Mouse (Mus musculus): ENCODE data around the gene Nek2. TPM values are rescaled to one million over a fixed set of nuclear protein-coding genes. Genes with fewer than 3 reads are reported as not detected.

Nek2 gene
- polyA plus RNA-seq, 1 experiment from 2014 or later, result 22.7 TPM

DNA sequence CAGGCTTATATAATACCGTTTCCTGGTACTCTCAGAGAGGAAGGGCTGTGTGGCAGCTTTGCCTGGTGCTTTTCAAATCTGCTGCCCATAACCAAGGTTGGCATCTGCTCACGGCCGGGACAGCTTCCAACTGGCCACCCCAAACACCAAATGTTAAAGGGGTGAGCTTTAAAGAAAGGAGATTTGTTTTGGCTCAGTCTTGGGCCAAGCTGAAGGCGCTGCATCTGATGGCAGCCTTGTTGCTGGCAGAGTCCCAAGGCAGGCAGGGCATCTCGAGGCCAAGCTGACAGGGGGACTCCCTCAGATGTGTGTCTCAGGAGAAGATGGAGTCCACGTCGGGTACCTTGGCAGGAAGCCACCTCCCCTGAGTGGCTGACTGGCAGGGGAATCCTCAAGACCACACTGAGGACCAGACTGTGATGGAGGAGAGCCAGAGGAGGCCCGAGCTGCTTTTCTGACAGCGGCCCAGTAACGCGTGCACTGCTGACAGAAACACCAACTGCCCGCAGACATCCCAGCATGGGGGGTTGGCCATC lies 12.5 kb upstream of the Nek2 start:
- H3K4me3 ChIP-seq (ENCODE audit: low read depth, low read length), result no peak overlapping the region
- no peaks in the 10 kb centered on the region for H3K27me3 ChIP-seq (replicated peaks; ENCODE audit: control insufficient read depth, insufficient read depth, low read length)
- H3K9ac ChIP-seq (ENCODE audit: low read length), result no peak overlapping the region
- H3K4me1 ChIP-seq (ENCODE audit: control insufficient read depth, insufficient read depth, low read length), result peaks cover 3% of the 10 kb centered on the region; the same call in 1 of the 2 replicates
- H3K9me3 ChIP-seq (replicated peaks; ENCODE audit: control insufficient read depth, low read length), result 0 out of 2 replicates have a peak, but pooled peaks cover 2% of the 10 kb centered on the region
- WGBS, result 45% methylated on average over 12 of the region's 12 CpGs
- no peaks in the 10 kb centered on the region for H3K36me3 ChIP-seq (ENCODE audit: control insufficient read depth, insufficient read depth, low read length)
- H3K27ac ChIP-seq (ENCODE audit: low read depth, low read length), result peak overlapping the region; percentile 52
- ATAC-seq (peak; percentile 95), DNase-seq (ENCODE audit: low spot score) (peak; percentile 92)
- no peak overlapping the region for H3K4me2 ChIP-seq (ENCODE audit: low read length)

DNA sequence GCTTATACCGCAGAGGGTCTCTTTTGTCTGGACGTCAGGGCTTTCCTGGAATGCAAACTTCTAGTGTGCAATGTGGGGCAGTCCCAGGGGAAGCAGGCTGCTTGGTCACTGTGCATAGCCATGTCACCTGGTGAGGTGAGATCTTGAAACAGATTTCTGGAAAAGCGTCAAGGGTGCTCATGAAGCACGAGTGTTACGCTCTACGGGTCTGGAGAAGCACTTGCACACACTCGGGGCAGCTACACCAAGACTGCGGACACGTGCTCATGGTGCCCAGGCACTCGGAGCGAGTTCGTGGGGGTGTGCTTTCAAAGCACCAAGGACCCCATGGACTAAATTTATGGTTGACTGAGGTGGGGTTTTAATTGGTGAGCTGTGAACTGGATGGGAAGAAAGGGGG lies 9.5 kb upstream of the Nek2 start:
- DNase-seq (ENCODE audit: low spot score) (no peak), ATAC-seq (no peak)
- H3K36me3 ChIP-seq (ENCODE audit: control insufficient read depth, insufficient read depth, low read length), result no peaks in the 10 kb centered on the region
- H3K4me3 ChIP-seq (ENCODE audit: low read depth, low read length), result no peak overlapping the region
- H3K4me2 ChIP-seq (ENCODE audit: low read length), result no peak overlapping the region
- H3K27ac ChIP-seq (ENCODE audit: low read depth, low read length), result no peak overlapping the region
- H3K9me3 ChIP-seq (replicated peaks; ENCODE audit: control insufficient read depth, low read length), result 0 out of 2 replicates have a peak, but pooled peaks cover 1% of the 10 kb centered on the region
- H3K9ac ChIP-seq (ENCODE audit: low read length), result no peak overlapping the region
- H3K27me3 ChIP-seq (replicated peaks; ENCODE audit: control insufficient read depth, insufficient read depth, low read length), result no peaks in the 10 kb centered on the region
- peaks cover 3% of the 10 kb centered on the region; the same call in 1 of the 2 replicates for H3K4me1 ChIP-seq (ENCODE audit: control insufficient read depth, insufficient read depth, low read length)
- WGBS, result 91% methylated on average over 12 of the region's 12 CpGs

DNA sequence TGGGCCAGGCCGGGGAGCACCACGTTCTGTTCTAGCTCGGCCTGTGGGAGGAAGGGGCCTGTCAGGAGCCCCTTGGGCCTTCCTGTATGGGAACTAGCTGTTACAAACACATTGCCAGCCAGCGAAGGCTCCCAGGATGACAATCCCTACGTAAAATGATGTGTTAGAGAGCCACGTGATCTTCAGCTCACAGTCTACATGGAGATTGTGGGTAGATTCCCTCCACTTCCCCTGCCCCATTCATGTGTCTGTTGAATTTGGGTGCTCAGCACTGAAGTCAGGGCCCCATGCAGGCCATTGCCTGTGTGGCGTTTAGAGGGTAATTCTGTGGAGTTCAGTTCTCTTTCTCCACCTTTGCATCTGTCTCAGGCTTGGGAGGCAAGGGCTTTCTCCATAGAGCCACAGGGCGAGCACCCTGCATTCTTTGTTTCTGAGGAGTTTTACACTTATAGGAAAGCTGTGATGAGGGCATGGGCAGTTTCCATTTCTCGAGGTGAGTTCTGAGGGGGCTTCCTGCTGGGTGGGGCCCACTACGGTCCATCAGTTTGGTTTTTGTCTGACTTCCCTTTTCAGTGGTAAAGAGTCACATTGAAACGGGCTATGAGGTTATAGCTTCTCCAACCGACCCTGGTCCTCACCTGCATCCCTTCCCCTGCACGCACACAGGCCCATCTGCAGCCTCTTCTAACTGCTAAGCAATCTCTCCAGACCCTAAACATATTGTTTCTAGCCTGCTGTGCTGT lies 8.1 kb upstream of the Nek2 start:
- peaks cover 3% of the 10 kb centered on the region; the same call in 1 of the 2 replicates for H3K4me1 ChIP-seq (ENCODE audit: control insufficient read depth, insufficient read depth, low read length)
- DNase-seq (ENCODE audit: low spot score) (no peak), ATAC-seq (no peak)
- H3K27ac ChIP-seq (ENCODE audit: low read depth, low read length), result no peak overlapping the region
- no peaks in the 10 kb centered on the region for H3K36me3 ChIP-seq (ENCODE audit: control insufficient read depth, insufficient read depth, low read length)
- H3K4me2 ChIP-seq (ENCODE audit: low read length), result no peak overlapping the region
- H3K4me3 ChIP-seq (ENCODE audit: low read depth, low read length), result no peak overlapping the region
- no peaks in the 10 kb centered on the region for H3K9me3 ChIP-seq (replicated peaks; ENCODE audit: control insufficient read depth, low read length)
- WGBS, result 85% methylated on average over 13 of the region's 13 CpGs
- no peaks in the 10 kb centered on the region for H3K27me3 ChIP-seq (replicated peaks; ENCODE audit: control insufficient read depth, insufficient read depth, low read length)
- no peak overlapping the region for H3K9ac ChIP-seq (ENCODE audit: low read length)

DNA sequence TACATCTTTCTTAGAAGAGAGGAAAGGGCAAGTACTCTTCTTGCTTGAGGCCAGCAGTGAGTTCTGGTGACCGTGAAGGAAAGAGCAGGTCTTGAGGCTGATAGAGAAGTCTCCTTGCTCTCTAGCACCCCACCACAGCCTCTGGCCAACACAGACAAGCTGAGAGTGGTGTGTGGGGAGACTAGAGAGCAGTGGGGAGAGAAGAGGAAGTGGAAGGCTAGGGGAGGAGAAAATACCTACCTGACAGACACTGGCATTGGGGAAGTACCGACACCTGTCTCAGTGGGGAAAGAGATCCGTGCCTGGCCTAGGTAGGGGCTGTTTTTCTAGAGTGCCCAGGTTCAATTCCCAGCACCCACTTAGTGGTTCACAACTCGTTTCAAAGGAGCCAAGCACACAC lies 7.0 kb upstream of the Nek2 start:
- Histone ChIP-seq H3K36me3 (ENCODE audit: control insufficient read depth, insufficient read depth, low read length) (no peaks in the 10 kb centered on the region), H3K9ac (ENCODE audit: low read length) (no peak overlapping the region), H3K27ac (ENCODE audit: low read depth, low read length) (no peak overlapping the region), H3K9me3 (replicated peaks; ENCODE audit: control insufficient read depth, low read length) (no peaks in the 10 kb centered on the region), H3K4me2 (ENCODE audit: low read length) (no peak overlapping the region), H3K4me3 (ENCODE audit: low read depth, low read length) (no peak overlapping the region), H3K27me3 (replicated peaks; ENCODE audit: control insufficient read depth, insufficient read depth, low read length) (no peaks in the 10 kb centered on the region), H3K4me1 (ENCODE audit: control insufficient read depth, insufficient read depth, low read length) (0 out of 2 replicates have a peak, but pooled peaks cover under 1% of the 10 kb centered on the region)
- 77% methylated on average over 4 of the region's 4 CpGs for WGBS
- no peak for ATAC-seq
- no peak for DNase-seq (ENCODE audit: low spot score)

DNA sequence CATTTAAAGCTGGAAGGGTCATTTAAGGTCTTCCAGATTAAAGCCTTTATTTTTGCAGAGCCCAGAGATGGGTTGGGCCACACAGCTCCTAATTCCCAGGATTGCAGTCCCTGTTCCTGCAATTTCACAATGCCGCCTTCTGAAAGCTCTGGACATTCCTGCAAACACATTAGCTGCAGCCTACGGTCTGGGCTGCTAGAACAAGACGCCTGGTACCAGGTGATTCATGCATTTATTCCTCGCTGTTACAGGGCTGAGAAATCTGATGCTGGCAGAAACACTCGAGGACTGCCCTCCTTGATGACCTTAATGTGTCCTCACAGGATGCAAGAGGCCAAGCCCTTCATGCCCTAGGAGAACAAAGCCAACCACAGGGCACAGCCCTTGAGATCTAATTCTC lies 6.3 kb upstream of the Nek2 start:
- no peak overlapping the region for H3K4me2 ChIP-seq (ENCODE audit: low read length)
- no peak overlapping the region for H3K4me3 ChIP-seq (ENCODE audit: low read depth, low read length)
- 68% methylated on average over 5 of the region's 5 CpGs for WGBS
- H3K27ac ChIP-seq (ENCODE audit: low read depth, low read length), result no peak overlapping the region
- H3K36me3 ChIP-seq (ENCODE audit: control insufficient read depth, insufficient read depth, low read length), result no peaks in the 10 kb centered on the region
- no peak for DNase-seq (ENCODE audit: low spot score)
- ATAC-seq, result no peak
- no peaks in the 10 kb centered on the region for H3K9me3 ChIP-seq (replicated peaks; ENCODE audit: control insufficient read depth, low read length)
- no peaks in the 10 kb centered on the region for H3K27me3 ChIP-seq (replicated peaks; ENCODE audit: control insufficient read depth, insufficient read depth, low read length)
- H3K9ac ChIP-seq (ENCODE audit: low read length), result no peak overlapping the region
- H3K4me1 ChIP-seq (ENCODE audit: control insufficient read depth, insufficient read depth, low read length), result no peaks in the 10 kb centered on the region

DNA sequence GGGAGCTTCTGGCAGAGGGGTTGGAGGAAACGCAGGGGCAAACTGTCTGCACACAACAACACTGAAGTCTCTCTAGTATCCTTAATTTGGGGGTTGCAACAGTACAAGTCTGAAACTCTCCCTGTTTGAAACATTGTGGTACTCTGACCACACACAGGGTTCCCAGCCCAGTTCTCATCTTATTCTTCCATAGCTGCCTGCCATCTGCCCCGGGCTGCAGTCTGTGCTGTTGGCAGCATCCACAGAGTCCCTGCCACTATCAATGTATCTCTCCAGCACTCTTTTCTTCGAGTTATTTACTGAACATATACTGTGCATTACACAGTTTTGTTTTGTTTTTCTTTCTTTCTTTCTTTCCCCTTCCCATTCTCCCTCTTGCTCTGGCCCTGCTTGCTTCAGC lies 4.6 kb upstream of the Nek2 start:
- no peaks in the 10 kb centered on the region for H3K27me3 ChIP-seq (replicated peaks; ENCODE audit: control insufficient read depth, insufficient read depth, low read length)
- peaks cover 4% of the 10 kb centered on the region; the same call in 1 of the 2 replicates for H3K4me1 ChIP-seq (ENCODE audit: control insufficient read depth, insufficient read depth, low read length)
- H3K27ac ChIP-seq (ENCODE audit: low read depth, low read length), result no peak overlapping the region
- no peak overlapping the region for H3K9ac ChIP-seq (ENCODE audit: low read length)
- no peaks in the 10 kb centered on the region for H3K9me3 ChIP-seq (replicated peaks; ENCODE audit: control insufficient read depth, low read length)
- H3K36me3 ChIP-seq (ENCODE audit: control insufficient read depth, insufficient read depth, low read length), result no peaks in the 10 kb centered on the region
- no peak overlapping the region for H3K4me3 ChIP-seq (ENCODE audit: low read depth, low read length)
- DNase-seq (ENCODE audit: low spot score), result peak; percentile 15
- no peak overlapping the region for H3K4me2 ChIP-seq (ENCODE audit: low read length)
- 70% methylated on average over 3 of the region's 3 CpGs for WGBS
- no peak for ATAC-seq

DNA sequence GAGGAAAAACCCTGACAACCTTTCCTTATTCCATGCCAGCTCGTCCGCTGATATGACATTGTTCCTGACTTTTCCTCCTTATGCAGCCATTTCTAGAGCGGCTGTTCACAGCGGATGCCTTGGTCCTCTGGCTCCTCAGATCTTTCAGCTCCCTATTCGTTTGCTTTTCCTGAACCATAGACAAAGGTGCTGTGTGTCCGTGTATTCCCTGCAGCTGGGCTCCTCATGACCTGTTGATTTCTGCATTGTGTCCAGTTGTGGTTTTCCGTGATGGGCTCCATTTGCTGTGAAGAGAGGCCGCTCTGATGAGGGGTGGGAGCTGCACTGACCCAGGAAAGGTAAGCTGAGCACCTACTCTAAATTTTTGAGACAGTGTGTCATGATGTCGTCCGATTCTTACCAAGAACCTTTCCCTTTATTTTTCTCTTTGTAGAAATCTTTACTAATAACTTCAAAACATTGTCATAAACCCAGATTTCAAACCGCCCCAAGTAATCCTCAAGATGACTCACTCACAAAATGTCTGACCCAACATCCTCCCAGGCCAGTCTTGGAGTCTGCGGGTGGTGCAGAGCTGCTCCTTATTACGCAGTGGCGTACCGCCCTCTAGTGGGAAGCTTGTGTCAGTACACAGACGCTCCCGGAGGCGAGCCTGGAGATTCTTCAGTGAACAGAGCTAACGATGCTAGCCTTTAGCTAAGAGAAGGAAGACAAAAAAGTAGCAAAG lies 3.7 kb upstream of the Nek2 start:
- Histone ChIP-seq H3K9me3 (replicated peaks; ENCODE audit: control insufficient read depth, low read length) (no peaks in the 10 kb centered on the region), H3K27ac (ENCODE audit: low read depth, low read length) (no peak overlapping the region), H3K4me2 (ENCODE audit: low read length) (no peak overlapping the region), H3K27me3 (replicated peaks; ENCODE audit: control insufficient read depth, insufficient read depth, low read length) (no peaks in the 10 kb centered on the region), H3K4me1 (ENCODE audit: control insufficient read depth, insufficient read depth, low read length) (peaks cover 6% of the 10 kb centered on the region; the same call in 1 of the 2 replicates), H3K9ac (ENCODE audit: low read length) (0 out of 2 replicates have a peak overlapping the region, but pooled peaks have one; percentile 25), H3K4me3 (ENCODE audit: low read depth, low read length) (no peak overlapping the region), H3K36me3 (ENCODE audit: control insufficient read depth, insufficient read depth, low read length) (no peaks in the 10 kb centered on the region)
- WGBS, result 37% methylated on average over 19 of the region's 19 CpGs
- ATAC-seq (peak; percentile 54), DNase-seq (ENCODE audit: low spot score) (peak; percentile 91)

DNA sequence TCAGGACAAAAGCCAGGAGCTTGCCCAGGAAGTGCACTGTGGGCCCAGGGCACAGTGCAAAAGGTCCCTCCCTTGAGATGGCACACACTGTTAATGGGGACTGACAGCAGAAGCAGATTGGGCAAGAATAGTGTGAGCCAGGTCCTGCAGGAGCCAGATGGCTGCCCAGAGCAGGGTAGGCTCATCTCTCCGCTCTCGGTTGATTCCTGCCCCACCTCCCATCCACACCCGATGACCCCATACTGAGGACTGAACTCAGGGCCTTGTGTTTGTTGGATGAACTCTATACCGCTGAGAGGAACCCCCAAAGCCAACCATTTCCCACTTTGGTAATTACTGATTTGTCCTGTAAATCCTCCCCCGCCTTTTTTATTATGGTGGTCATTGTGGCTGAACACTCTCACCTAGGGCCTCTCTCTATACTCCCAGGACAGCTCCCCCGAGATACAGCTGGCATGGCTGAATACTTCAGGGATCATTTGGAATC lies 3.1 kb upstream of the Nek2 start:
- H3K4me3 ChIP-seq (ENCODE audit: low read depth, low read length), result no peak overlapping the region
- no peaks in the 10 kb centered on the region for H3K36me3 ChIP-seq (ENCODE audit: control insufficient read depth, insufficient read depth, low read length)
- 40% methylated on average over 6 of the region's 6 CpGs for WGBS
- no peaks in the 10 kb centered on the region for H3K27me3 ChIP-seq (replicated peaks; ENCODE audit: control insufficient read depth, insufficient read depth, low read length)
- no peak overlapping the region for H3K27ac ChIP-seq (ENCODE audit: low read depth, low read length)
- no peak overlapping the region for H3K9ac ChIP-seq (ENCODE audit: low read length)
- H3K4me2 ChIP-seq (ENCODE audit: low read length), result no peak overlapping the region
- ATAC-seq (peak; percentile 6; the same call in 1 of the 2 replicates), DNase-seq (ENCODE audit: low spot score) (no peak)
- no peaks in the 10 kb centered on the region for H3K9me3 ChIP-seq (replicated peaks; ENCODE audit: control insufficient read depth, low read length)
- peaks cover 6% of the 10 kb centered on the region; the same call in 1 of the 2 replicates for H3K4me1 ChIP-seq (ENCODE audit: control insufficient read depth, insufficient read depth, low read length)
